Mouse (Mus musculus) monocyte, adult 5-6 weeks (primary cell): Measurements from ENCODE around the gene Mecom. TPM values are rescaled to one million over a fixed set of nuclear protein-coding genes. Genes with fewer than 3 reads are reported as not detected.

Source experiments
- ATAC-seq: fragments of 153-309, 156-312 bp; replicated peaks from 2 replicates; pipeline ENCODE4 v1.8.0; 2017; ENCODE audit warnings: mild to moderate bottlenecking; ENCODE audit not compliant: low TSS enrichment, insufficient number of reproducible peaks, severe bottlenecking, poor library complexity, low FRiP score
- total RNA-seq: library from RNA; stranded (forward); fragments of 200-1000, 200-491, 200-594 nt; gene quantifications from 3 replicates; pipeline ENCODE4 v1.2.3, GENCODE M21; 2017

Gene Mecom
- total RNA-seq, 1 experiment from 2014 or later, result not detected

DNA sequence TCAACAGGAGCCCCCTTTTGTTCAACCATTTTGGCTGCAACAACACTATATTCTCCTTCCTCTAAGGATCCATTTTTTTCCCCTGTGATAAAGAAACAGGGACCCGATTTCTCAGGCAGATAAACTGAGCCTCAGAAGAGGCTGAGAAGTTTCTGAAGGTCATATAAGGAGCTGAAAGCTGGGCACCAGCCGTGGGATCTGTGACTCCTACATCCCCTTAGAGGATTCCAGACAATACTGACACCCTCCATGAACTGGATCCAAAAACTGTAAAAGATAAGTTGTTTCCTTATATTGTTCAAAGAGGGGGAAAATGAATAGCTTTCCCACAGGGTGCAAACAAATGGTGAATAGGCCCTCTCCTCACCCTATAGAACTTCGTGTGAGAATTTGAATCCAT is 241.7 kb downstream of the Mecom start:
- ATAC-seq, result no peak

DNA sequence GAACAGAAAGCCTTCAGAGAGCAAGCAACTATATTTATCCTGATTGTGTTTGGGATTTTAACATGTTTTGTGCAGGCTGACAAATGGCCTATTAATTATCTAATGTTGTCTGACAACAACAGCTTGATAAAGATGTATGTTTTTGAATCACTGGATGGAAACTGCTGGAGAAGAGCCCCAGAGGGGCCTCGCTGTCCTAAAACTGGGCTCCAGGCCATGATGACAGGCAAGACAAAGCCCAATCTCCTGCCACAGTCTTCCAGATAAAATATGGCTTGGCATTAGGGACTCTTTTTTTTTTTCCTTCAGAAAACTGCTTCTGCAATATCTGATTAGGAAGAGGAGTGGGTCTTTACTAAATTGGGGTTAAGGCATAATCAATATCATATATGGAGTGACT is 248.3 kb downstream of the Mecom start:
- no peak for ATAC-seq

DNA sequence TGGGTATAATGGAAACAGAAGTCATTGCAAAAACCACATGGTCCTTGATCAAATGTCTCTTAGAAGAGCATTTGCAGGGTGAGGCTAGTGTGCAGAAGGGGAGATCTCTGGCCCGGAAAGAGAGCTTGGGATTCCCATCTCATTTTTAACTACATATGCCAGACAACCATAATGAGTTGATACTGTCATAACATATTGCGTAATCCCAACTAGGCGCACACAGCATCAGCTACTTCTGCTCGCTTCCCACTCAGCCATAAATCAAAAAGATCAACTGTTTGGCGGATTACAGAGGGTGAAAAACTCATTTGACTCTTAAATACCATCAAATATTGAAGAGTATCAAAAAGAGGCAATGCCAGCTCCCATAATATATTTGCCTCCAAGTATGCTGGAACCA is 253.4 kb downstream of the Mecom start:
- ATAC-seq, result no peak

GRCm38 (mm10) chr3:30286529-30286928 is 261.3 kb downstream of the Mecom start:
- no peak for ATAC-seq

- no peak for ATAC-seq
Measured at GRCm38 (mm10) chr3:30284094-30284493, 263.7 kb downstream of the Mecom start.

GRCm38 (mm10) chr3:30283562-30283961 is 264.2 kb downstream of the Mecom start:
- no peak for ATAC-seq

DNA sequence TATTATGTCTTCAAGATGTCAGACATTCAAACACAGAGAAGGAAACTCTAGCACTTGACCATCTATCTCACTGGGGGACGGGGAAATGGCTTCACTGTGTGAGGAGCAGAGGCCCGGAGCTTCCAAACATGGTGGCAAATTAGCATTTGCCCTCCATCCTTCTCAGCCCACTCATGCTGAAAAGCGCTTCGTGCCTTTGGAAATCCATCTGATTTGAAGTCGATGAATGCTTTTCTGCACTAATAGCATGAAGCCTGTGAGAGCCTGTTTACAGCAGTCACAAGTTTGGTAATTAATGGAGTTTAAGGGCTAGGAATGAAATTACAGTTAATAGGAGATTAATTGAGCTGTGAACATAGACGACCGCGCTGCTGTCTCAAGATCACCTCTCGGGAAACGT is 270.2 kb downstream of the Mecom start:
- no peak for ATAC-seq

GRCm38 (mm10) chr3:30276099-30276498 is 271.7 kb downstream of the Mecom start:
- no peak for ATAC-seq

DNA sequence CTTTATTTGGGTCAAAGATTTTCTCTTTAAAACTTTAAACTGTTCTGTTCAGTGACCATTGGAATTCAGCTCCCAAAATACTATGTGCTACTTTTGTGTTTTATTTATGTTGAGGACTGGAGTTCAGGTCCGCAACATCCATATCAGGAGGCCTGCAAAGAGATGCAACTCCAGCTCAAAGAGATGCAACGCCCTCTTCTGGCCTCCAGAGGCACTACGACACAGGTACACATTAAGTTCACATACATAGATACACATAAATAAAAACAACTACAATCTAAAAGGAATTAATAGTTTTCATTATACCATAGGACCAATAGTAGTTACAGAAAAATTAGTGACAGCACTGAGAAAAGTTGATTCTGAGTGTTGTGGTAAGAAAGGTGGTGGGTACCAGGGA is 278.6 kb downstream of the Mecom start:
- ATAC-seq, result no peak

DNA sequence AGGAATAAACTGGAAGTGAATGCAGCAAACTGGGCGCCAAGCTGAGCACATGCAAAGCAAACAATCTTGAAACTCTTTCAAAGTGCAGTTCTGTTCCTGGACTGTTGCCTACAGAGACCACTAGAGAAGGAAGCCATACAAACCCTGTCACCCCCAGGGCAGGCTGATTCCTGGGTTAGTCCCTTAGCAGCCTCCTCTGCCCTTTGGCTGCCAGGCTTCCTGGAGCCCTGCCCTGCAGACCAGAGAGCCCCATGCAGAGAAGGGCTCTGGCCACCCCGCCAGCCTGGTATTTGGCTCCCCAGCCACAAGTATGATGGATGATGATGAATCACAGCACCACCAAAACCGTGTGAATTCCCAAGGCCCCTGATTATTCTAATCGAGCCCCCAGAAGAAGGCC is 286.9 kb downstream of the Mecom start:
- no peak for ATAC-seq

- no peak for ATAC-seq
Measured at GRCm38 (mm10) chr3:30258421-30258820, 289.4 kb downstream of the Mecom start.

DNA sequence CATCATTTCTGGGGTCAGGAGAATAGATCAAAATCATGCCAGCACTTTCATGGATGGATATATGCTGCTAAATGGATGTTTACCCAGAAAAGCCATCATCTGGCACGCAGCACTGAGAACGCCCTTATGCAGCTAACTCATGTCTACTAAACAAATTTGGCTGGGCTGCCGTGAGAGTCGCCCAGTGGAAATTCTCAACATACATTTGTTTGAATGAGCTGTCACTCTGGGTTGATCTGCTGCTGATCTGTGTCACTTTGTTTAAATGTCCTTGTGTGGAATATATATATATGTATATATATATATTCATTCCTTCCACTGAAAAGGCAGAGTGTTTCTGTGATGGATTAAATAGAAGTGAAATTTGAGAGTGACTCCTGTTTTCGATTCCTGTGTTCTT is 290.0 kb downstream of the Mecom start:
- ATAC-seq, result no peak

- no peak for ATAC-seq
Measured at GRCm38 (mm10) chr3:30256896-30257295, 290.9 kb downstream of the Mecom start.

DNA sequence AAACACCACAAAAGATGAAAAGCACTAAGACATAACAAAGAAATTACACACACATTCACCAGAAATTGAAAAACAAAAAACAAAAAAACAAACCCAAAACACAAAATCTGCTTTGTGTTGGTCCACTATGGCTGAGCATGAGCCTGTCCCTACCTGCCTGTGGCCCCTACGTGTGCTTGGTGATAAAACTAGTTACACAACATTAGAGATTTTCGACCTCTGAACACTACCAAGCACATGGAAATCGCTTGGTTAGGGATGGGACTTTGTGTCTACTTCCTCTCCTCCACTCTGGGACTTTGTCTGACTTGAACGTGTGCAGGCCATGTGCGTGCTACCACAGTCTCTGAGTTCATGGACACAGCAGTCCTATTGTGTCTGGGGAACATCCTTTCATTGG is 292.0 kb downstream of the Mecom start:
- ATAC-seq, result no peak

- no peak for ATAC-seq
Measured at GRCm38 (mm10) chr3:30254451-30254850, 293.4 kb downstream of the Mecom start.

GRCm38 (mm10) chr3:30253714-30254113 is 294.1 kb downstream of the Mecom start:
- no peak for ATAC-seq

- no peak for ATAC-seq
Measured at GRCm38 (mm10) chr3:30248656-30249384, 299.0 kb downstream of the Mecom start.

- ATAC-seq, result no peak
Measured at GRCm38 (mm10) chr3:30247256-30247655, 300.6 kb downstream of the Mecom start.

GRCm38 (mm10) chr3:30246431-30247041 is 301.3 kb downstream of the Mecom start:
- ATAC-seq, result no peak

- ATAC-seq, result no peak
Measured at GRCm38 (mm10) chr3:30245950-30246349, 301.9 kb downstream of the Mecom start.
